Mouse (Mus musculus) MEL (cell line): ENCODE measurements at regions not wholly inside any gene's neighbourhood (a gene's known extent, or its start where the extent isn't known, plus 50 kb on each side); places are given as distances from the start of the nearest gene placed in this dataset.

ENCODE experiments used
- POLR2A ChIP-seq, 2 experiments: IDR thresholded peaks; 2 replicates each; pipeline ENCODE4 v1.6.1; 2011 to 2012; ENCODE audit warnings: low read length in 2 of 2, mild to moderate bottlenecking in 2 of 2, control low read depth in 1 of 2, improper control_type of control experiment in 1 of 2, low read depth in 1 of 2, moderate library complexity in 1 of 2; ENCODE audit not compliant: control insufficient read depth in 1 of 2, insufficient read depth in 1 of 2, poor library complexity in 1 of 2
- POLR2AphosphoS5 ChIP-seq: IDR thresholded peaks from 2 replicates; pipeline ENCODE4 v1.6.1; 2012; ENCODE audit warnings: low read depth, borderline replicate concordance, mild to moderate bottlenecking, inconsistent platforms, low read length, moderate library complexity, mixed read lengths
- ZNF384 ChIP-seq: IDR thresholded peaks from 2 replicates; pipeline ENCODE4 v1.6.1; 2012; ENCODE audit warnings: low read depth, mild to moderate bottlenecking, inconsistent platforms, low read length, improper control_type of control experiment

DNA sequence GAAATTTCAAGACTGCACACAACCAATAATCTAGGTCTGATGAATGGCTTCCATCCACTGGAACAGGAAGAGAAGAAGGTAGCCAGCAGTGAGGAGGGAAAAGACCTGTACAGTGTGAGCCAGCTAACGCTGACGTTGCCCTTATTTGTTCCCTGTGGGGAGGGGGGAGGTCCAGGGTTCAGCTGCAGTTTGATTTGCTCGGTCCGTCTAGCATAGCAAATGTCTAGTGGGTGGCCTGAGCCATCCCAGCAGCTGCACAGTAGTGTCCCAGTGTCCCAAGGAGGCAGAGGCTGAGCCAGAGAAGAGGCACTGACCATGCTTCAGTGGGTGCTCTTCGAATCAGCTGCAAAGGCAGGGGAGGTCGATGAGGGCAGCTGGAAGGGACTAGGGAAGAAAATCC, 120.7 kb upstream of the Atp6ap2 start:
- TF ChIP-seq POLR2AphosphoS5 (no peak), ZNF384 (no peak), POLR2A (IDR thresholded peaks at IDR 0.05; ENCODE audit: control insufficient read depth in 1 of 2, insufficient read depth in 1 of 2, low read depth in 1 of 2, low read length in 2 of 2, poor library complexity in 1 of 2) (no peak)
